In the genomic region with DNA sequence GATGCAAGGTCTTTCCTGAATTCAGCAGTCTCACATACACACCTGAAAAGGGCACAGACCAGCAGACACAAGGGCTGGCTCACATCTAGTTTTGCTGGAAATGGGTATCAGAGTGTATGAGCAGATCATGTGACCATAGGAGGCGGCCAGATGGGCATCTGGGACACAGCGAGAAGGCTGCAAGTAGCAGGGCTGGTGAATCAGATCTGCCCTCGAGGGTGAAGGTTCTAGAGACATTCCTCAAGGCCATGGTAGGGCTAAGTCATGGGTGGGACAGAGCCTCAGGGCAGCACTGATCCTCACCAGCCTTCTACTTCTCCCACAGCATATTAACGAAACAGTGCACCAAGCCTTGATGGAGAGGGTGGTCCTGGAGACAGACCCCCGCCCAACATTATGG, we compare ENCODE assay signal across 37 mouse cellular contexts. TPM values are rescaled to one million over a fixed set of nuclear protein-coding genes. Genes with fewer than 3 reads are reported as not detected.
DNase-seq lines count a peak whose midpoint lies in the region; ATAC-seq lines count a peak whose summit lies in the region.
"Had no signal": no experiment of that assay in that cellular context is flagged by ENCODE, and none has a peak within 500 bp of the region (broad histone marks: within the 10 kb centered on the region; RNA-seq: fewer than 3 reads in every experiment).

No protein-coding gene starts in this region.

- no peak overlapping the region for H3K27ac ChIP-seq in intestine, embryonic 16.5 days (ENCODE audit: low read length)
- H3K27ac ChIP-seq in forebrain, embryonic 15.5 days (replicated peaks): no peak overlapping the region
- H3K27ac ChIP-seq: forebrain, embryonic 13.5 days; hindbrain, embryonic 14.5 days; left cerebral cortex, adult 2 months; limb, embryonic 13.5 days; lung, embryonic 15.5 days had no signal

- no peaks in the 10 kb centered on the region for H3K27me3 ChIP-seq in intestine, embryonic 16.5 days (replicated peaks; ENCODE audit: control insufficient read depth, insufficient read depth, low read length)
- no peaks in the 10 kb centered on the region for H3K27me3 ChIP-seq in forebrain, embryonic 15.5 days
- H3K27me3 ChIP-seq: forebrain, embryonic 13.5 days; heart, embryonic 12.5 days; limb, embryonic 13.5 days; lung, embryonic 15.5 days had no signal

- H3K36me3 ChIP-seq in intestine, embryonic 16.5 days (ENCODE audit: control insufficient read depth, insufficient read depth, low read length): no peaks in the 10 kb centered on the region
- H3K36me3 ChIP-seq in forebrain, embryonic 15.5 days: no peaks in the 10 kb centered on the region
- H3K36me3 ChIP-seq: lung, embryonic 15.5 days had no signal

- H3K9me3 ChIP-seq in intestine, embryonic 16.5 days (ENCODE audit: control insufficient read depth, low read length): no peaks in the 10 kb centered on the region
- H3K9me3 ChIP-seq in forebrain, embryonic 15.5 days: no peaks in the 10 kb centered on the region
- H3K9me3 ChIP-seq: G1E; heart, embryonic 12.5 days; limb, embryonic 13.5 days; lung, embryonic 15.5 days had no signal

- H3K4me3 ChIP-seq in intestine, embryonic 16.5 days (ENCODE audit: low read length): no peak overlapping the region
- no peak overlapping the region for H3K4me3 ChIP-seq in forebrain, embryonic 15.5 days
- H3K4me3 ChIP-seq: forebrain, embryonic 13.5 days; heart, embryonic 12.5 days; left cerebral cortex, adult 2 months; limb, embryonic 13.5 days; lung, embryonic 15.5 days had no signal

- no peaks in the 10 kb centered on the region for H3K4me1 ChIP-seq in intestine, embryonic 16.5 days (ENCODE audit: control insufficient read depth, insufficient read depth, low read length)
- no peaks in the 10 kb centered on the region for H3K4me1 ChIP-seq in forebrain, embryonic 15.5 days
- H3K4me1 ChIP-seq: forebrain, embryonic 13.5 days; heart, embryonic 12.5 days; limb, embryonic 13.5 days; lung, embryonic 15.5 days had no signal

- H3K9ac ChIP-seq in intestine, embryonic 16.5 days (ENCODE audit: low read depth, low read length): no peak overlapping the region
- H3K9ac ChIP-seq in forebrain, embryonic 15.5 days (replicated peaks): no peak overlapping the region
- H3K9ac ChIP-seq: forebrain, embryonic 13.5 days; heart, embryonic 12.5 days; hindbrain, embryonic 14.5 days; limb, embryonic 13.5 days; lung, embryonic 15.5 days had no signal

- no peak for ATAC-seq in intestine, embryonic 16.5 days
- ATAC-seq in forebrain, embryonic 15.5 days (replicated peaks): no peak
- ATAC-seq: forebrain, embryonic 13.5 days; inflammation-experienced regulatory T-cells, adult 6 months; midbrain, embryonic 16.5 days had no signal

- no peak overlapping the region for H3K4me2 ChIP-seq in intestine, embryonic 16.5 days (ENCODE audit: low read depth, low read length)
- H3K4me2 ChIP-seq in forebrain, embryonic 15.5 days (replicated peaks): no peak overlapping the region
- H3K4me2 ChIP-seq: forebrain, embryonic 13.5 days; heart, embryonic 12.5 days; hindbrain, embryonic 14.5 days; limb, embryonic 13.5 days; liver, embryonic 11.5 days; lung, embryonic 15.5 days; midbrain, embryonic 11.5 days had no signal

- peak; percentile 12 for DNase-seq in kidney, adult 9 months
- no peak for DNase-seq in kidney, postnatal 4 days
- DNase-seq in adrenal gland, adult 8-10 months: peak; percentile 50
- peak; percentile 39 to 42 for DNase-seq in adrenal gland, postnatal 36 days
- DNase-seq: cerebellum, adult 18-20 months; cerebellum, postnatal 14 days; gastrocnemius, postnatal 36 days; heart, adult 18-20 months; kidney, adult 8-10 months; kidney, postnatal 14 days; right cerebral cortex, postnatal 4 days; thymus, adult 2 months had no signal

- 85% methylated on average over 5 of the region's 5 CpGs for WGBS in intestine, embryonic 16.5 days
- 82% methylated on average over 5 of the region's 5 CpGs for WGBS in forebrain, embryonic 15.5 days

RNA-seq across cellular contexts. Expression of a gene that starts 54.0 kb away (rescaled TPM):
- not detected for total RNA-seq in adrenal gland, adult 8-10 months (2022)
- total RNA-seq in adrenal gland, postnatal 36 days (2021): not detected
- not detected in 2 replicates for polyA plus RNA-seq in intestine, embryonic 16.5 days (2015; fragmentation: Nextera tagmentation; extraction: Ambion mirVana)
- polyA plus RNA-seq in forebrain, embryonic 15.5 days (2015; fragmentation: Nextera tagmentation; extraction: Ambion mirVana): not detected in 2 replicates
- total RNA-seq: G1E; gastrocnemius, postnatal 36 days; heart, adult 18-20 months; hematopoietic stem cell, adult 5-6 weeks; layer of hippocampus, adult 18-20 months; layer of hippocampus, postnatal 10 days; left cerebral cortex, adult 2 months; left cerebral cortex, postnatal 36 days; megakaryocyte, adult 5-6 weeks; neutrophil, adult 5-6 weeks had no signal
- polyA plus RNA-seq: cortical plate, adult 2 months; embryonic facial prominence, embryonic 14.5 days; forebrain, embryonic 13.5 days; G1E; heart, embryonic 12.5 days; heart, postnatal 0 days; hindbrain, embryonic 14.5 days; inflammation-experienced regulatory T-cells, adult 6 months; limb, embryonic 13.5 days; liver, embryonic 11.5 days; liver, embryonic 16.5 days; lung, embryonic 15.5 days; midbrain, embryonic 11.5 days; midbrain, embryonic 16.5 days; neural tube, embryonic 11.5 days; spleen, adult 2 months; thymus, adult 2 months had no signal

RNA-seq across cellular contexts. Expression of a gene that starts 58.2 kb away (rescaled TPM):
- 10 to 100 TPM; 27.2 to 41.4 (median 37.6) TPM for total RNA-seq in adrenal gland, adult 8-10 months (2022)
- 10 to 100 TPM; 26.5 to 33.3 TPM for total RNA-seq in adrenal gland, postnatal 36 days (2021)
- 16.5 TPM in 2 replicates for polyA plus RNA-seq in intestine, embryonic 16.5 days (2015; fragmentation: Nextera tagmentation; extraction: Ambion mirVana)
- 23.4 and 24.1 TPM in 2 replicates for polyA plus RNA-seq in forebrain, embryonic 15.5 days (2015; fragmentation: Nextera tagmentation; extraction: Ambion mirVana)

Comparison
In these comparisons a context has a peak if more than half of its experiments do, and no peak if none do; other contexts are left out.
1. DNase-seq: peak in kidney, adult 9 months (single experiment), adrenal gland, adult 8-10 months (single experiment) and adrenal gland, postnatal 36 days (2 of 2); none in kidney, postnatal 4 days (0 of 2).